Mouse (Mus musculus) spleen, adult 18-20 months (tissue): ENCODE results near the gene Gpr89.

ENCODE experiments used
- DNase-seq, 2 experiments: peaks; one replicate each; pipeline ENCODE4 v3.0.0; 2022; ENCODE audit warnings: mixed read lengths in 2 of 2

Gene Gpr89

DNA sequence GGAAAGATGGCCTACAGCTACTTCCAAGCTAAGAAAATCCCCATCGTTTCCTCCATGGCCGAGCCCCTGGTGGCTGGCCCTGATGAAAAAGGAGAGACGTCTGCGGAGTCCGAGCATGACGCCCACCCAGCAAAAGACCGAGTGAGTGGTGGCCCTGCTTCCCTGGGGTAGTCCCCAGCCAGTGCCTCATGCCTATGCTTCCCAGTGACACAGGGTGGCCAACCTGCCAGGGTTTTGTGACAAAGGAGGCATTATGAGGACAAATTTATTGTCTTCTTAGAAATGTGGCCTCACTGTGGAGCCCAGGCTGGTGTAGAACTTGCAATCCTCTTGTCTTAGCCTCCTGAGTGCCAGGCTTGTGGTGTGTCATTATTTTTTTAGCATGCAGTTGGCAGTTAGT lies 36.1 kb downstream of the Gpr89 start:
- no peak for DNase-seq

GRCm38 (mm10) chr3:96868566-96868965 lies 36.6 kb downstream of the Gpr89 start:
- DNase-seq = no peak

DNA sequence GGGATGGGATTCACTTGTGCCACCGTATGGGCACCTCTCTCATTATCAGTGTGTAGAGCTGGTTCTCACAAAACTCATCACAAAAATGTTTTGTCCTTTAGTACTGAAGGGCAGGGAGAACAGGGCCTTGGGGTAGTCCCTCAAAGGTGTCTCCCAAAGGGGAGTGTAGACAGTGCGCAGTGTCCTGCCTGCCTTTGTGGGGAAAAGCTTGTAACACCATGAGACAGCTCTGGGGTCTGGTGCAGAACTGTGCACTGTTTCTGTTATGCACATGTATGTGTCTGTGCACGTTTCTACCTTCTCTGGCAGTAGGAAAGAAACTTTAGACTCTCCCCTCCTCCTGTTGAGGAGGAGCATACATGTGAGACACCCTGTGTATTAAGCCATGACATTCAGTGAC lies 37.3 kb downstream of the Gpr89 start:
- DNase-seq = no peak

- no peak for DNase-seq
These were observed 44.6 kb downstream of the Gpr89 start for GRCm38 (mm10) chr3:96860498-96860897.

DNA sequence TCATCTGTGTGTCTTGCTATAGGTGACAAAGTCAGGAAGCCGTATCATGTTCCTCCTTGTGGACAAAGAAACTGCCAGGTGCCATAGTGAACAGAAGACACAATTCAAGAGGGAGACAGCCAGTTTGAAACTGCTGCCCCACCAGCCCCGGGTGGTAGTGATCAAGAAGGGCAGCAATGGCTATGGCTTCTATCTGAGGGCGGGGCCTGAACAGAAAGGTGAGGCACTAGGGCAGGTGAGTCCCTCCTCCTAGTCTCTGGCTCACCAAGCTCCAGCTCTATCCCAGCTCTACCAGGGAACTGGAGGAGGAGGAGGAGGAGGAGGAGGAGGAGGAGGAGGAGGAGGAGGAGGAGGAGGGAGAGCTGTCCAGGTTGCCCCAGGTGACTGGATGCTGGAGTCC lies 49.3 kb downstream of the Gpr89 start:
- DNase-seq = no peak

GRCm38 (mm10) chr3:96854376-96854775 lies 50.8 kb downstream of the Gpr89 start:
- no peak for DNase-seq

DNA sequence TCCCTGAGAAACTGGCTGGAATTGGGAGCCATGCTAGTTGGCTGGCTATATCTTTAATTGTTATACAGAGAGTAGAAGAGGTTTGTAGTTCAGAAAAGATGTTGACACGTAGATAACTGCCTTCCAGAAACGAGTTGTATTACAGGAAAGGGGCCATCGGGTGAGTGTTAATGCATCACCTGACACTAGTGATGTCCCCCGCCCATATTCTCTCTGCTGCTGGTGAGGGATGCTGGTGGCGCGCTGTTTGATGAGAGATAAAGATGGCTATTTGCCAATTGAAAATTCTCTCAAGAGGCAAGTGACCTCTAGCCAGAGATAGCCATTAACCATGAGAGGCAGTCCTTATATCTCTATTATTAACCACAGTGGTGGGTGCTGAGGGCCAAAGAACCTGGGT lies 52.6 kb downstream of the Gpr89 start:
- no peak for DNase-seq

- no peak for DNase-seq
These were observed 55.9 kb downstream of the Gpr89 start for GRCm38 (mm10) chr3:96849168-96849727.

DNA sequence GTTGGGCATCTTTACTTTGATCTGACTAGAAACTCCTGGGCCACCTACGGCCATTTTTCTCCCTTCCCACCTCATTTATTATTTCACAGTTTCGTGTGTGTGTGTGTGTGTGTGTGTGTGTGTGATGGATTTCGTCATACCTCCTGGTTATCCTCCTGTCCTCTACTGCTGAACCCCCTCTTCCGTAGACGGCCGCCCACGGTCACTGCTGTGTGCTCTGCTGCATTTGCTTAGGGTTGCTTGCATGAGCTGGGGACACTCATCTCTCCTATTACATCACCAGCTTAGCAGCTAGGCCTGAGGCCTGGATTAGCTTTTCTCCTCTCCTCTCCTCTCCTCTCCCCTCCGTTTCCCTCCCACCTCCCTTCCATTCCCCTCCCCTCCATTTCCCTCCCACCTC lies 56.7 kb downstream of the Gpr89 start:
- no peak for DNase-seq

DNA sequence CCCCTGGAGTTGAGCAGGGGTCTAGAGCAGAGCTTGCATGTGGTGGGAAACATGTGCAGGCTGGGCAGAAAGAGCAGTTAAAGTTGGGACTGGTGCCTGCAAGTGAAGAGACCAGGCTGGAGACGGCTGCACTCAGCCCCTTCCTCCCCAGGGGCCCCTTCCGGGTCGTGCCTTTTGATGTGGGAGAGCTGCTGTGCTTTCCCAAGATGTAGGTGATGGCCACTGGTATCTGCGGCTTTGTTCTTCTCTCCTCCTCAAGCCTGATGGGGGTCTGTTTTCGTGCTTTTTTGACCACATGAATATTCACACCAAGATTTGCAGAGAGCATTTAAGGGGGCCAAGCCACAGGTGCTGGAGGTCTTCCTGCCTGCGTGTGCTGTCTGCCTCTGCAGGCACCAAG lies 57.5 kb downstream of the Gpr89 start:
- DNase-seq = no peak

DNA sequence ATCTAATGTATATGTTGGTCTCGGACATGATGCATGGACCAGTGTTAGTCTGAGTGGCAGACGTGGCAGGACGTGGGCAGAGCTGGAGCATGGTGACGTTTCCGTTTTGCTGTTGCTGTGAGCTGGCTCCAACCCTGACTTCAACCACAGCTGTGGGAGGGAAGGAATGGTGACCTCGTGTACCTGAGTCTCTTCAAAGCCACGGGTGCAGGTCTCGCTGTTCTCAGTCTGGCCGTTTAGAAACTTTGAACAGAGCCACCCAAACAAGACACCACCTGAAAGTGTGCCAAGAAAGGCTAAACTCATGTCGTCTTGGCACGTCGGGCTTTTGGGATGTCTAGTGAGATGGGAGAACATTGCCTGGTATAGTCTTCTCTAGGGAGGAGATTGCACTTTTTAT lies 58.2 kb downstream of the Gpr89 start:
- DNase-seq = no peak

GRCm38 (mm10) chr3:96845806-96846205 lies 59.3 kb downstream of the Gpr89 start:
- DNase-seq = no peak

DNA sequence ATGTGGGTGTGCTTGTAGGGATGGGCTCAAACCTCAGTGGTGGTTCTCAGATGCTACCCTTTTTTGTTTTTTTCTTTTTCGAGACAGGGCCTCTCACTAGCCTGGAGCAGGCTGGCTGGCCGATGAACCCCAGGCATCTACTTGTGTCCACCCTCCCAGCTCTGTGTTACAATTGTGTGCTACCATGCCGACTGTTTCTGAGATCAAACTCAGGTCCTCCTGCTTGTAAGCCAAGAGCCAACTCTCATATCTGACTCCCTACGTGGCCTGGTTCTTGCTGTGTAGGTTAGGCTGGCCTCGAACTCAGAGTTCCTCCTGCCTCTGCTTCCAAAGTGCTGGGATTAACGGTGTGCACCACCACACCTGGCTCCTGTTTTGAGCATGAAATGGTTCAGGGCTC lies 60.0 kb downstream of the Gpr89 start:
- no peak for DNase-seq

DNA sequence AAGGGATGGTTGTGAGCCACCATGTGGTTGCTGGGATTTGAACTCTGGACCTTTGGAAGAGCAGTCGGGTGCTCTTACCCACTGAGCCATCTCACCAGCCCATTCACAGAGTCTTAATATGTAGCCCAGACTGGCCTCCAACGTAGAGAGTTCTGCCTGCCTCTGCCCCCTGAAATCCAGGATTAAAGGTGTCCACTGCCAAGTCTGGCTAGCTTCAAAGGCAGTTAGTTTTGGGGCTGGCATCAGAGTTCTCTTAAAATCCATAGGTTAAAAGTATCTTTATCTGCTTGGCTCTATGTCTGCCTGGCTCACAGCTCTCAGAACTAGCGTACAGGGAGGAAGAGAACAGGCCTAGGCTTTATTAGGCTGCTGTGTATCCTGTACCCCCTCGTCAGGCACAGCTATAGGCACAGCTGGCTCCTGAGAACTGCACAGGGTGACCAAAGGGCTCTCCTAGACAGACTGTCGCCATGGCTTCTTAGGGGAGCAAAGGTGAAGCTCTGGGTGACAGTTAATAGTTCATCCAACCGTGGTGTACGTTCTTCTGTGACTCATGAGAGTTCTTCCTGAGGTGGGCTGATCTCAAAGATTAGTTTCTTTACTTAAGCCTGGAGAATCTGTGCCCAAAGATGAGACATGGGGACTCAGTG lies 66.0 kb downstream of the Gpr89 start:
- DNase-seq = no peak

DNA sequence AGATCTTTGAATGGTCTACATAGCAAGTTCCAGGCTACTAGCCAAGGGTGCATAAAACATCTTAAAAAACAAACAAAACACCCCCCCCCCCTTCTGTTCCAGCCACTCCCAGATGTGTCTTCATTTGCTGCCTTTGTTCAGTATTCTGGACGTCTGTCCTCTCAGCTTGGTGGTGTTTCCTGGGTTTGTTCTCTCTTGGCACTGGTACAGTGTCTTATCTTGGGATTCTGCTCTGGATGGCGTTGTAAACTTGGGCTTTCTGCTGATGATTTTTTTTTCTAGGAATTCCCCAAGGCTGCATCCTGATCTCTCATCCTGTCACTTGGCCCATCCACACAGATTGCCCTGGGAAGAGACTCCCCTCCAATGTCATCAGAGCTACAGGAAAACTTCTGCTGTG lies 68.7 kb downstream of the Gpr89 start:
- DNase-seq = no peak

GRCm38 (mm10) chr3:96834587-96835348 lies 70.4 kb downstream of the Gpr89 start:
- DNase-seq = no peak

DNA sequence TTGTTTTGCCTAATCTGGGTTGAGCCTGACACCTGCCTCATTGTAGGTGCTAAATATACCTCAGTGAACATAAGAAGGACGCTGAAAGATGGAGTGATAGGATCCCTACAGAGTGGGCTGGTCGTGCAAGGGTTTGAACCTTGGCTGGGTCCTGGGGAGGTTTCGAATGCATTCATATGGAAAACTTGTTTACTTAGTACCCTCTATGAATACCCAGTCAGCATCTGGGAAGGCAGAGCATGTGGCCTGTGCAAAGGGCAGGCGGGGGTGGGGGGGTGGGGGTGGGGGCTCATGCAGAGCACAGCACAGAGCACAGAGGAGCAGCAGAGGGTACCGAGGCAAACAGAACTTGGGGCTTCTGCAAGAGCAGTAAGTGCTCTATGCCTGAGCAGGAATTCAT lies 72.2 kb downstream of the Gpr89 start:
- no peak for DNase-seq

- DNase-seq = no peak
These were observed 75.3 kb downstream of the Gpr89 start for GRCm38 (mm10) chr3:96829856-96830255.

DNA sequence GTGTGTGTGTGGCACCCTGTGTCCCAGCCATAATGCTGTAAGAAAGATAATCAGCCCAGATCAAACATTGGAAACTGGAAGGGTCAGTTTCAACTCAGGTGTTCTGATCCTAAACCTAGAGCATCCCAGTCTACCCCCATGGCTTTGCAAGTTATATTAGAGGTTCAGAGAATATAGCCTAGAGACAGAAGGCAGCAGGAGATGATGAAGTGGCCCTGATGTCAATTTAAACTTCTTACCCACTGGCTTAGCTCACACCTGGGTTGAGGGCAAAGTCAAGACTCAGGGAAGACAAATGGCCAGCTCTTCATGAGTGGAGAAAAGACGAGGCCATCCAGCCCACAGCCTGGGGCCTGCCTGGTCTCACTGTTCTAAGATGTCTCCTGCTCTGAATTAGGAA lies 76.2 kb downstream of the Gpr89 start, which contains the start of the genes Pdzk1 and Cd160:
Gene Pdzk1 (plus strand): TSS at position 301 of the 400 bp plus-strand sequence.
Gene Cd160 (minus strand): TSS at position 368 of the 400 bp plus-strand sequence.
- no peak for DNase-seq

- no peak for DNase-seq
These were observed 76.8 kb downstream of the Gpr89 start for GRCm38 (mm10) chr3:96828308-96828864.

- no peak for DNase-seq
These were observed 79.9 kb downstream of the Gpr89 start for GRCm38 (mm10) chr3:96825261-96825660.

DNA sequence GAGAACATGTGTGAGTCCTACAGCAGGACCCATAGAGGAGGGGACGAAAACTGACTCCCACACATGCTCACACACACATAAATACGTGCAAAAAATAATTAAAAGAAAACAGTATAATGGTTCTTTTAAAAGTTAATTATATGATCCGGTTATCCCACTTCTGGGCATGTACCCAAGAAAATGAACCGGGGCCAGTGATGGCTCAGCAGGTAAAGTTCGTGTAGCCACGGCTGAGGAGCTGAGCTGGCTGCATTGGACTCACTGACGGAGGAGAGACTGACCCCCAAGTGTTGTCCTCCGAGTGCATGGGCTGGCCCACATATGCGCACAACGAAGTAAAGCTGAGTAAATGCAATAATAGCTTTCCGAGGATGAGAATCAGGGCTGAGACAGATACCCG lies 80.5 kb downstream of the Gpr89 start:
- DNase-seq = no peak

DNA sequence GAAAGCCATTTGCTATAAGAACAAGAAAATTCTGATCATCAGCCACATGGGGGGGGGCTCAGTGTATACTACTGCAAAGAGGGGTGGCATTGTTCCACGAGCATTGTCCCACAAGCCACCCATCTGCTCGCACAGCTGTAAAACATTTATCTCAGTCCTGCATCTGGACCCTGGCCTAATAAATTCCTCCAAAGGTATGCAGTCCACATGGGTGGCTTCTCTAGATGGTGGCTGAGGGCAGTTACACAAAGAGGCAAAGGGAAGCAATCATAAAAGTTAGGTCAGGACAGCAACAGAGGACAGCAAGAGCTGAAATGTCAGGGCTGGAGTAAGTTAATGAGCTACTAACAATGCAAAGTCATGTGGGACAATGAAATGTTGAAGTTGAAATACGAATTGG lies 81.4 kb downstream of the Gpr89 start:
- no peak for DNase-seq

DNA sequence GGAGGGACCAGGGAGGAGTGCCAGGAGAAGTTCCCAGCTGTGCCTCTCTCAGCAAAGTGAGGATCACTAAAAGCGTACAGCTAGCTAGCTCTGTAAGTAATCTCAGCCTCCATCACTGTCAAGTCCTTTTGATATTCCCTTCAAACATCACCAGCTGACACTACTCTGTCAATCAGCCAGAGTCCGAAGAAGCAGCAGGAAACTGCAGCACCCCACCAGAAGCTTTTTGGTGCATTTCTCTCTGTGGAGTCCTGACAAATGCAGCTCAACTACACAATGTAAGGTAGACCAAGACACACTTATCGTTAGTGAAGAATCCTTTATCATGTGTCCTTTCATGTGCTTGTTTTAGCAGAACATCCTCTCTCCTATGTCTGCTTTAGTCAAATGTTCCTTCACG lies 83.6 kb downstream of the Gpr89 start:
- DNase-seq = no peak
